Mouse (Mus musculus) ES-Bruce4 (cell line): ENCODE measurements around the gene Cdc42bpa. TPM values are rescaled to one million over a fixed set of nuclear protein-coding genes. Genes with fewer than 3 reads are reported as not detected.

Experiments used
- H3K27ac ChIP-seq: 2 replicates; pipeline ENCODE4 v1.5.1; 2012; ENCODE audit warnings: low read length, inconsistent platforms; ENCODE audit not compliant: insufficient read depth
- H3K27me3 ChIP-seq: 2 replicates; pipeline ENCODE4 v1.6.1; 2012; ENCODE audit warnings: mild to moderate bottlenecking, low read length, inconsistent platforms; ENCODE audit not compliant: control insufficient read depth, poor library complexity, insufficient read depth, severe bottlenecking
- H3K36me3 ChIP-seq: 2 replicates; pipeline ENCODE4 v1.6.1; 2012; ENCODE audit warnings: inconsistent platforms, mild to moderate bottlenecking, low read length, moderate library complexity; ENCODE audit not compliant: control insufficient read depth, poor library complexity, insufficient read depth, severe bottlenecking
- H3K4me1 ChIP-seq: one replicate; pipeline ENCODE4 v1.8.1; 2011; ENCODE audit warnings: low read length; ENCODE audit not compliant: control insufficient read depth, insufficient read depth
- H3K4me3 ChIP-seq: 2 replicates; pipeline ENCODE4 v1.5.1; 2011; ENCODE audit warnings: low read depth, mild to moderate bottlenecking, low read length
- H3K9ac ChIP-seq: 2 replicates; pipeline ENCODE4 v1.6.1; 2012; ENCODE audit warnings: low read depth, mild to moderate bottlenecking, inconsistent platforms; ENCODE audit not compliant: poor library complexity, severe bottlenecking
- H3K9me3 ChIP-seq: replicated peaks from 2 replicates; pipeline ENCODE4 v1.6.1; 2012; ENCODE audit warnings: mild to moderate bottlenecking, low read length, inconsistent platforms; ENCODE audit not compliant: control insufficient read depth, poor library complexity, insufficient read depth, severe bottlenecking
- CTCF ChIP-seq: IDR thresholded peaks from one replicate; pipeline ENCODE4 v1.8.1; 2011; ENCODE audit warnings: low read depth, low read length
- EP300 ChIP-seq: IDR thresholded peaks from 2 replicates; pipeline ENCODE4 v1.6.1; 2011; ENCODE audit warnings: low read depth, low read length; ENCODE audit not compliant: insufficient read depth
- POLR2A ChIP-seq: IDR thresholded peaks from one replicate; pipeline ENCODE4 v1.8.1; 2011; ENCODE audit warnings: low read length; ENCODE audit not compliant: insufficient read depth
- polyA plus RNA-seq: library from polyadenylated mRNA; stranded (reverse); fragments of >200 nt; gene quantifications from 2 replicates; pipeline ENCODE4 v1.2.4, GENCODE M21; 2011; ENCODE audit warnings: low read depth; ENCODE audit not compliant: missing spikeins, insufficient read depth, insufficient read length

Gene Cdc42bpa
- polyA plus RNA-seq, 1 experiment: 39.3 TPM

DNA sequence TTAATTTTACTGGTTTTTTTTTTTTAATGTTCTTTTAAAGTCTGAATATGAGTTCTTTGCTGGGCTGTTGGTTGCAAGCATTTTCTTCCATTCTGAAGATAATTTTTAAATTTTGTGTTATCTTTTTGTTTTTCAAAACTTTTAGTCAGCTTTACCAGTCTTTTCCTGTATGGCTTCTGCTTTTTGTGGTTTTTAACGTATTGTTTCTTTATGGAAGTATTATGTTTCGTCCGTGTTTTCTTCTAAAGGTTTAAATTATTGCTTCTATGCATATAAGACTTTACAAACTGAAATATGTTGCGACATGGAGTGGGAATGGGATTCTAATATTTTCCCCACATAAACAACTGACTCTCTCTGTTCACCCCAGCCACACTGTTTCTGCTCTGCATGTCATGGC lies 171.9 kb downstream of the Cdc42bpa start:
- H3K4me3 ChIP-seq: no peak overlapping the region
- H3K9me3 ChIP-seq: no peaks in the 10 kb centered on the region
- no peaks in the 10 kb centered on the region for H3K36me3 ChIP-seq
- no peaks in the 10 kb centered on the region for H3K4me1 ChIP-seq
- H3K9ac ChIP-seq: no peak overlapping the region
- H3K27ac ChIP-seq: no peak overlapping the region
- no peak for TF ChIP-seq POLR2A
- TF ChIP-seq CTCF: no peak
- no peak for TF ChIP-seq EP300
- H3K27me3 ChIP-seq: no peaks in the 10 kb centered on the region

DNA sequence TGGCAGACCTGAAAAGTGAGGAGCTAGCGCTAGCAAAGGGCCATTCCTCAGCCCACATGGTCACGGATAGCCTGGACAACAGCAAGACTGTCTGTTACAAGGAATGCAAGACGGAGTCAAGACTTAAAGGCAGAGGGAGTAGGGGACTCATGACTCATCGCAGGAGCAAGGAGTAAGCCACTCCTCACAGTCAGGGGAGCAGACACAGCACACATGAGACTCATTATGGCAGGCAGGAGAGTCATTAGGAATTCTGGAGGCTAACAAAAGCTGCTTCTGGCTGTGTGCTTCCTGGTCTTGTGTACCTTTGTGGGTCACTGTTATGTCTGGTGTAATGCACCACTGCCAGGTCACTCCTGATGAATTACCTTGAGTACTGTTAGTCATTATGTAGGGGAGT lies 178.9 kb downstream of the Cdc42bpa start:
- TF ChIP-seq CTCF: no peak
- no peak for TF ChIP-seq EP300
- TF ChIP-seq POLR2A: no peak
- Histone ChIP-seq H3K9me3 (no peaks in the 10 kb centered on the region), H3K27me3 (no peaks in the 10 kb centered on the region), H3K4me3 (no peak overlapping the region), H3K9ac (no peak overlapping the region), H3K36me3 (no peaks in the 10 kb centered on the region; the same call in 1 of the 2 replicates), H3K4me1 (no peaks in the 10 kb centered on the region), H3K27ac (no peak overlapping the region)

DNA sequence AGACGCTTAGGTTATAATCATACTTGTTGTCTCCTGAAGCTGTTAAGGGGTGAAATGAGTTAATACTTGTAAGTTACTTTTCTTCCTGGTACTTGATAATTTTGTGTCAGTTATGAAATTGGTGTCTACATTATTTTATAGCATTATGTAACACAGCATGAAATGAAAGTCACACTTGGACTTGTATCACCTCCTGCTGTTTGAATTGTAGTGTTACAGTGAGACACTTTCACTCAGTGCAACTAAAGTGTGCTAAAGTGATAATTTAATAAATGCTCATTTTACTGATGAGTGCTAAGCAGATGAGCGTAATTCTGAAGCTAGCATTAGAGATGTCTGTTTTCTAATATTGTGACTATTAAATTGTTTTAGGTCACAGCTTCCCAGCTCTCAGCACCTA lies 180.7 kb downstream of the Cdc42bpa start:
- no peak overlapping the region for H3K4me3 ChIP-seq
- H3K4me1 ChIP-seq: no peaks in the 10 kb centered on the region
- no peaks in the 10 kb centered on the region for H3K27me3 ChIP-seq
- no peaks in the 10 kb centered on the region; the same call in 1 of the 2 replicates for H3K36me3 ChIP-seq
- H3K27ac ChIP-seq: no peak overlapping the region
- H3K9me3 ChIP-seq: no peaks in the 10 kb centered on the region
- TF ChIP-seq POLR2A (no peak), CTCF (no peak), EP300 (no peak)
- H3K9ac ChIP-seq: no peak overlapping the region

DNA sequence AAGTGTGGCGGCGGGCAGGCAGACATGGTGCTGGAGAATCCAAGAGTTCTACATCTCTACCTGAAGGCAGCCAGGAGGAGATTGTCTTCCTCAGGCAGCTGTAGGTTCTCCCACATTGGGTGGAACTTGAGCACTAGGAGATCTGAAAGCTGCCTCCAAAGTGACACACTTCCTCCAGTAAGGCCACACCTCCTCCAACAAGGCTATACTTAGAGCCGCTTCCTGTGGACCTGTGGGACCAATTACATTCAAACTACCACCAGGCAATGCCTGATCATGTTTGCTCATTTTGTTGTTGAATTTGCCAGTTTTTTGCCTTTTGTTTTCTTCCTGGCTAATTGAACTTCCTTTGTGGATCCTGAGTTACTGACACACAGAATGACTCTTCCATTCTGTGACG lies 187.8 kb downstream of the Cdc42bpa start:
- no peak overlapping the region for H3K9ac ChIP-seq
- no peaks in the 10 kb centered on the region for H3K4me1 ChIP-seq
- no peak overlapping the region for H3K27ac ChIP-seq
- no peaks in the 10 kb centered on the region for H3K27me3 ChIP-seq
- no peak overlapping the region for H3K4me3 ChIP-seq
- H3K36me3 ChIP-seq: no peaks in the 10 kb centered on the region; the same call in 1 of the 2 replicates
- no peaks in the 10 kb centered on the region for H3K9me3 ChIP-seq
- TF ChIP-seq POLR2A: no peak
- TF ChIP-seq CTCF: no peak
- no peak for TF ChIP-seq EP300

DNA sequence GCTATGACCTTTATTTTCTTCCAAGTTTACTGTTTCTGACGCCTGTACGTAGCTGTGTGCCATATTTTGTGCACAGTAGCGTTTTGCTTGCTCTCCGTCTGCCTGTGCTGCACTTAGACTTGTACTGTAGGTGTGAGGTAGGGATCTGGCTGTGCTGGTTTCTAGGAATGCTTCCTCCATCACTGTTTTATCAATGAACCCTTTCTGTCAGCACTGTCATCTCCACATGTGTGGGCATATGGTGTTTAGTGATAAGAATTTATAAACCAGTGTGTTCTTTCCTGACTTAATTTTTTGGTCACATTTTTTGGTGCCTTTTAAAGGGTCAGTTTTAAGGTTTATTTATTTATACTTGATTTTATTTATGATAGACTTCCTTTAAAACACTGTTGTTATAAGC lies 188.3 kb downstream of the Cdc42bpa start:
- no peaks in the 10 kb centered on the region for H3K27me3 ChIP-seq
- H3K27ac ChIP-seq: no peak overlapping the region
- H3K4me3 ChIP-seq: no peak overlapping the region
- TF ChIP-seq CTCF (no peak), POLR2A (no peak)
- no peaks in the 10 kb centered on the region for H3K4me1 ChIP-seq
- no peaks in the 10 kb centered on the region for H3K9me3 ChIP-seq
- H3K36me3 ChIP-seq: no peaks in the 10 kb centered on the region
- no peak overlapping the region for H3K9ac ChIP-seq

DNA sequence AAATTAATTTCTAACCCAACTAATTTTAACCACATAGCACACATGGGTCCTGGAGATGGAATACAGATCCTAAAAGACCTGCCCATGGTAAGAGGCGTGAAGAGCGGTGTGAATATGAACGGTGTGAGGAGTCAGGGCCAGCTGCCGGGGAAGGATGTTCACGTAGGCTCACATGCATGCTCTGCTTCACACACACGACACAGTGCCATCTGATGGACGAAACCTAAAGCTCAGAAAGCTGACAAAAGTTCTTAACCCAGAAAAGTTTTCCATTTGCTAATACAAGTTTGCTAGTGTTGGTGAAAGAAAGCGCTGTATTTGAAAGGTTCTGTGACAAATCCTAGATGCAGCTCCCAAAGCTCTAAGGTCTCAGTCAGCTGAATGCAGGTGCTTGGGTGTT lies 190.9 kb downstream of the Cdc42bpa start:
- H3K4me3 ChIP-seq: no peak overlapping the region
- no peak for TF ChIP-seq CTCF
- TF ChIP-seq POLR2A: no peak
- TF ChIP-seq EP300: no peak
- no peaks in the 10 kb centered on the region for H3K4me1 ChIP-seq
- no peaks in the 10 kb centered on the region for H3K27me3 ChIP-seq
- no peaks in the 10 kb centered on the region for H3K9me3 ChIP-seq
- no peak overlapping the region for H3K27ac ChIP-seq
- H3K9ac ChIP-seq: no peak overlapping the region
- no peaks in the 10 kb centered on the region for H3K36me3 ChIP-seq
